Mouse (Mus musculus) limb, embryonic 14.5 days (tissue): ENCODE measurements around the gene Tmem223. TPM values are rescaled to one million over a fixed set of nuclear protein-coding genes. Genes with fewer than 3 reads are reported as not detected.

Experiments
- ATAC-seq: fragments of 200-750 bp; cut with Nextera tagmentation; 2 replicates; pipeline ENCODE4 v1.8.0; 2017; ENCODE audit warnings: low read depth, moderate number of reproducible peaks, moderate TSS enrichment; ENCODE audit not compliant: low FRiP score
- DNase-seq: peaks from one replicate; pipeline ENCODE4 v3.0.0-alpha.2; 2015; ENCODE audit warnings: low spot score
- H3K27ac ChIP-seq: fragments of 300-500 bp; sonication (generic); replicated peaks from 2 replicates; pipeline ENCODE4 v1.5.1; 2014; ENCODE audit warnings: low read depth, mild to moderate bottlenecking, low read length, moderate library complexity, mixed read lengths
- H3K27me3 ChIP-seq: fragments of 300-500 bp; sonication (generic); 2 replicates; pipeline ENCODE4 v1.6.1; 2014; ENCODE audit warnings: low read length, mixed read lengths; ENCODE audit not compliant: control insufficient read depth, insufficient read depth
- H3K36me3 ChIP-seq: fragments of 300-500 bp; sonication (generic); 2 replicates; pipeline ENCODE4 v1.6.1; 2014; ENCODE audit warnings: mild to moderate bottlenecking, low read length, moderate library complexity, mixed read lengths; ENCODE audit not compliant: control insufficient read depth, insufficient read depth
- H3K4me1 ChIP-seq: fragments of 300-500 bp; sonication (generic); 2 replicates; pipeline ENCODE4 v1.6.1; 2014; ENCODE audit warnings: antibody characterized with exemption, low read length, mixed read lengths; ENCODE audit not compliant: control insufficient read depth, insufficient read depth
- H3K4me2 ChIP-seq: fragments of 300-500 bp; sonication (generic); replicated peaks from 2 replicates; pipeline ENCODE4 v1.6.1; 2014; ENCODE audit warnings: low read depth, mild to moderate bottlenecking, low read length, moderate library complexity; ENCODE audit not compliant: severe bottlenecking
- H3K4me3 ChIP-seq: fragments of 300-500 bp; sonication (generic); replicated peaks from 2 replicates; pipeline ENCODE4 v1.5.1; 2014; ENCODE audit warnings: low read length
- H3K9ac ChIP-seq: fragments of 300-500 bp; sonication (generic); 2 replicates; pipeline ENCODE4 v1.6.1; 2014; ENCODE audit warnings: mild to moderate bottlenecking, low read depth, low read length, moderate library complexity; ENCODE audit not compliant: severe bottlenecking
- H3K9me3 ChIP-seq: fragments of 300-500 bp; sonication (generic); 2 replicates; pipeline ENCODE4 v1.6.1; 2016; ENCODE audit warnings: low read length; ENCODE audit not compliant: control insufficient read depth
- POLR2A ChIP-seq: fragments of 200-500 bp; IDR thresholded peaks from 2 replicates; pipeline ENCODE4 v1.8.0; 2012; ENCODE audit warnings: inconsistent platforms, mild to moderate bottlenecking, moderate library complexity, borderline replicate concordance; ENCODE audit not compliant: insufficient read depth, insufficient read length; ENCODE audit errors: extremely low read depth
- WGBS: fragments of 180-500 bp; shearing (Covaris S2); extraction: QIAGEN DNeasy Blood & Tissue Kit; methylation state at CpG from one replicate; pipeline ENCODE4 v1.1.7; 2014; 5-methylcytosine and 5-hydroxymethylcytosine counted together
- polyA plus RNA-seq, 2 experiments: library from polyadenylated mRNA; depleted of rRNA in 1 of 2; stranded (reverse) in 1 of 2; unstranded in 1 of 2; fragments of >200 nt; fragmentation: Nextera tagmentation in 1 of 2; extraction: Ambion mirVana in 1 of 2; gene quantifications; 2 replicates each; pipeline versions ENCODE4 v1.2.1 to v1.2.3; 2012 to 2014

Tmem223 gene
- 192 and 275 TPM in 2 replicates for polyA plus RNA-seq (2012; rRNA removed)
- polyA plus RNA-seq (2014; fragmentation: Nextera tagmentation; extraction: Ambion mirVana) = 177 and 220 TPM in 2 replicates

GRCm38 (mm10) chr19:8770567-8771270, at the start of gene Tmem223:
Gene Tmem223, plus strand, starts transcription at chr19:8770996.
- Histone ChIP-seq H3K4me3 (peak within 1 kb of the TSS; percentile 85), H3K27me3 (no peaks in the 10 kb centered on the region), H3K4me2 (peak within 1 kb of the TSS; percentile 65), H3K9ac (peak within 1 kb of the TSS; percentile 94), H3K36me3 (peaks cover 66% of the 10 kb centered on the region), H3K4me1 (peaks cover 22% of the 10 kb centered on the region), H3K27ac (peak within 1 kb of the TSS; percentile 87), H3K9me3 (0 out of 2 replicates have a peak, but pooled peaks cover under 1% of the 10 kb centered on the region)
- WGBS = 23% methylated on average over 29 of the region's 29 CpGs
- peak; percentile 48; the same call in 1 of the 2 replicates for ATAC-seq
- peak; percentile 70 for DNase-seq
- peak; percentile 77; the same call in 1 of the 2 replicates for TF ChIP-seq POLR2A

- Histone ChIP-seq H3K9ac (peak overlapping the region; percentile 9; the same call in 1 of the 2 replicates), H3K27me3 (no peaks in the 10 kb centered on the region), H3K4me3 (no peak overlapping the region), H3K4me2 (no peak overlapping the region), H3K27ac (no peak overlapping the region), H3K36me3 (peaks cover 26% of the 10 kb centered on the region), H3K9me3 (no peaks in the 10 kb centered on the region), H3K4me1 (peaks cover 16% of the 10 kb centered on the region)
- ATAC-seq = no peak
- no peak for DNase-seq
- WGBS = 69% methylated on average over 1 of the region's 1 CpGs
- TF ChIP-seq POLR2A = no peak
Observed at GRCm38 (mm10) chr19:8721378-8721777, 49.4 kb upstream of the Tmem223 start.

GRCm38 (mm10) chr19:8722021-8722420, 48.8 kb upstream of the Tmem223 start:
- no peak for DNase-seq
- ATAC-seq = no peak
- H3K4me2 ChIP-seq = peak overlapping the region; percentile 66
- WGBS = 53% methylated on average over 4 of the region's 4 CpGs
- H3K9me3 ChIP-seq = no peaks in the 10 kb centered on the region
- H3K4me1 ChIP-seq = peaks cover 16% of the 10 kb centered on the region
- peak overlapping the region; percentile 92; the same call in 1 of the 2 replicates for H3K27ac ChIP-seq
- peaks cover 32% of the 10 kb centered on the region for H3K36me3 ChIP-seq
- no peak for TF ChIP-seq POLR2A
- no peaks in the 10 kb centered on the region for H3K27me3 ChIP-seq
- peak overlapping the region; percentile 96 for H3K9ac ChIP-seq
- H3K4me3 ChIP-seq = peak overlapping the region; percentile 78

- H3K36me3 ChIP-seq = peaks cover 33% of the 10 kb centered on the region
Observed at GRCm38 (mm10) chr19:8722559-8722906, 48.3 kb upstream of the Tmem223 start.

GRCm38 (mm10) chr19:8722907-8723573, 47.8 kb upstream of the Tmem223 start, which contains the start of gene Slc3a2:
Gene Slc3a2, minus strand, starts transcription at chr19:8723369.
- TF ChIP-seq POLR2A = peak; percentile 98; the same call in 1 of the 2 replicates
- ATAC-seq (peak; percentile 95), DNase-seq (peak; percentile 99)
- Histone ChIP-seq H3K27me3 (no peaks in the 10 kb centered on the region), H3K9ac (peak within 1 kb of the TSS; percentile 96), H3K9me3 (no peaks in the 10 kb centered on the region), H3K4me2 (peak within 1 kb of the TSS; percentile 86), H3K27ac (peak within 1 kb of the TSS; percentile 92), H3K36me3 (peaks cover 33% of the 10 kb centered on the region), H3K4me3 (peak within 1 kb of the TSS; percentile 78), H3K4me1 (peaks cover 16% of the 10 kb centered on the region)
- WGBS = under 1% methylated on average over 50 of the region's 50 CpGs

More at GRCm38 (mm10) chr19:8722559-8722906, 48.3 kb upstream of the Tmem223 start:
- peak overlapping the region; percentile 78 for H3K4me3 ChIP-seq
- peaks cover 16% of the 10 kb centered on the region for H3K4me1 ChIP-seq
- 2% methylated on average over 5 of the region's 5 CpGs for WGBS
- DNase-seq (no peak), ATAC-seq (no peak)
- H3K27me3 ChIP-seq = no peaks in the 10 kb centered on the region
- peak overlapping the region; percentile 66 for H3K4me2 ChIP-seq
- no peak for TF ChIP-seq POLR2A
- H3K9ac ChIP-seq = peak overlapping the region; percentile 96
- peak overlapping the region; percentile 92 for H3K27ac ChIP-seq
- no peaks in the 10 kb centered on the region for H3K9me3 ChIP-seq
